Mouse (Mus musculus): ENCODE measurements around the gene Tmem238l.

DNA sequence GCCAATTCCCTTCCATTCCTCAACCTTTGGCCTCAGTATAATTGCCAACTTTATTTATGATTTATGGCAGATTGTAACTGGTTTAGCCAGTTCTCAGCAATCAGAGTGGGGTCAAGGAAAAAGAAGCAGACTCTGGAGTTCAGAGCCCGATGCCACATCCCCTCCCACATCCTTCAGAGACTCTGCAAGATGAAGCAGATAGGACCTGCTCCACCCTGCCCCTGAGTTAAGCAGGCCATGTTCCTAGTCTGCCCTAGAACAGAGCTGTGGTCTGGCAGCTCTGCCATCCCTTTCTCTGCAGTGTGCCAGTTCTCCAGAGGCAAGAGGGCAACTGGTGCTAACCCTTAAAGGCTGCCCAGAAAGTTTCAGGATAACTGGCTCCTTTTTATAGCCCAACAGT lies 4.4 kb downstream of the Tmem238l start:
- TF ChIP-seq CTCF (IDR thresholded peaks at IDR 0.05; ENCODE audit: control insufficient read depth, insufficient read depth, insufficient read length) (no peak), CEBPB (IDR thresholded peaks at IDR 0.05; ENCODE audit: low read depth) (no peak), USF1 (IDR thresholded peaks at IDR 0.05; ENCODE audit: low read depth) (no peak), MYOD1 (IDR thresholded peaks at IDR 0.05; ENCODE audit: control insufficient read depth, insufficient read length, low read depth) (no peak), MAX (IDR thresholded peaks at IDR 0.05) (no peak), MYOG (IDR thresholded peaks at IDR 0.05; ENCODE audit: control insufficient read depth, extremely low read depth, insufficient read length) (no peak)

All from C2C12 (cell line).